Mouse (Mus musculus) myocyte (in vitro differentiated cells): ENCODE measurements at regions not wholly inside any gene's neighbourhood (a gene's known extent, or its start where the extent isn't known, plus 50 kb on each side); places are given as distances from the start of the nearest gene placed in this dataset.

Source experiments
- H3K27me3 ChIP-seq: one replicate; pipeline ENCODE4 v1.6.1; 2011; ENCODE audit not compliant: control insufficient read depth, insufficient read depth, insufficient read length
- H3K36me3 ChIP-seq: one replicate; pipeline ENCODE4 v1.6.1; 2011; ENCODE audit not compliant: control insufficient read depth, insufficient read depth
- H3K4me2 ChIP-seq: one replicate; pipeline ENCODE4 v1.6.1; 2011; ENCODE audit warnings: low read depth, control low read depth
- H3K4me3 ChIP-seq: one replicate; pipeline ENCODE4 v1.5.1; 2011; ENCODE audit warnings: mild to moderate bottlenecking, control low read depth, moderate library complexity
- H3K79me2 ChIP-seq: one replicate; pipeline ENCODE4 v1.6.1; 2011; ENCODE audit not compliant: control insufficient read depth, insufficient read depth
- H3ac ChIP-seq: one replicate; pipeline ENCODE4 v1.6.1; 2011; ENCODE audit not compliant: control insufficient read depth, insufficient read length
- CEBPB ChIP-seq: IDR thresholded peaks from 2 replicates; pipeline ENCODE4 v1.6.1; 2011; ENCODE audit warnings: mild to moderate bottlenecking, moderate library complexity; ENCODE audit not compliant: poor library complexity, insufficient read depth, severe bottlenecking
- E2F4 ChIP-seq: IDR thresholded peaks from one replicate; pipeline ENCODE4 v1.6.1; 2011; ENCODE audit warnings: mild to moderate bottlenecking, control low read depth, moderate library complexity; ENCODE audit not compliant: insufficient read depth
- MAX ChIP-seq: IDR thresholded peaks from one replicate; pipeline ENCODE4 v1.6.1; 2011; ENCODE audit warnings: low read depth, mild to moderate bottlenecking, control low read depth
- MYOD1 ChIP-seq, 3 experiments: IDR thresholded peaks; one replicate each; pipeline ENCODE4 v1.6.1; 2011; ENCODE audit warnings: control low read depth in 2 of 3, low read depth in 2 of 3, mild to moderate bottlenecking in 2 of 3, moderate library complexity in 1 of 3; ENCODE audit not compliant: insufficient read length in 2 of 3, control insufficient read depth in 1 of 3
- MYOG ChIP-seq, 3 experiments: IDR thresholded peaks; one replicate each; pipeline ENCODE4 v1.6.1; 2011; ENCODE audit warnings: control low read depth in 2 of 3, low read depth in 2 of 3, mild to moderate bottlenecking in 2 of 3; ENCODE audit not compliant: insufficient read length in 2 of 3, control insufficient read depth in 1 of 3, insufficient read depth in 1 of 3
- POLR2A ChIP-seq: IDR thresholded peaks from one replicate; pipeline ENCODE4 v1.6.1; 2011; ENCODE audit warnings: low read depth, mild to moderate bottlenecking, control low read depth, moderate library complexity; ENCODE audit not compliant: insufficient read length
- POLR2AphosphoS2 ChIP-seq: IDR thresholded peaks from one replicate; pipeline ENCODE4 v1.6.1; 2011; ENCODE audit warnings: low read depth, control low read depth; ENCODE audit not compliant: insufficient read length
- REST ChIP-seq: IDR thresholded peaks from one replicate; pipeline ENCODE4 v1.6.1; 2011; ENCODE audit warnings: mild to moderate bottlenecking, control low read depth, moderate library complexity; ENCODE audit not compliant: insufficient read depth, insufficient read length
- SRF ChIP-seq: IDR thresholded peaks from one replicate; pipeline ENCODE4 v1.6.1; 2011; ENCODE audit warnings: low read depth; ENCODE audit not compliant: control insufficient read depth, insufficient read length
- TCF12 ChIP-seq: IDR thresholded peaks from one replicate; pipeline ENCODE4 v1.6.1; 2011; ENCODE audit warnings: mild to moderate bottlenecking, control low read depth; ENCODE audit not compliant: poor library complexity, insufficient read depth, severe bottlenecking
- TCF3 ChIP-seq: IDR thresholded peaks from one replicate; pipeline ENCODE4 v1.6.1; 2011; ENCODE audit warnings: low read depth, control low read depth; ENCODE audit not compliant: insufficient read length
- USF1 ChIP-seq: IDR thresholded peaks from one replicate; pipeline ENCODE4 v1.6.1; 2011; ENCODE audit warnings: low read depth, mild to moderate bottlenecking, control low read depth, moderate library complexity

GRCm38 (mm10) chr1:23279827-23280226 lies 117.7 kb downstream of the Ogfrl1 start:
- Histone ChIP-seq H3K4me2 (no peak overlapping the region), H3K36me3 (no peaks in the 10 kb centered on the region), H3K4me3 (no peak overlapping the region), H3ac (no peak overlapping the region), H3K27me3 (no peaks in the 10 kb centered on the region), H3K79me2 (peaks cover 13% of the 10 kb centered on the region)
- TF ChIP-seq E2F4, result no peak
- TF ChIP-seq MAX, result no peak
- TF ChIP-seq TCF3, result no peak
- TF ChIP-seq USF1, result no peak
- no peak for TF ChIP-seq MYOD1 (IDR thresholded peaks at IDR 0.05; ENCODE audit: control insufficient read depth in 1 of 3, insufficient read length in 2 of 3, low read depth in 2 of 3)
- TF ChIP-seq MYOG (IDR thresholded peaks at IDR 0.05; ENCODE audit: control insufficient read depth in 1 of 3, insufficient read depth in 1 of 3, insufficient read length in 2 of 3, low read depth in 2 of 3), result no peak
- no peak for TF ChIP-seq SRF
- no peak for TF ChIP-seq CEBPB
- no peak for TF ChIP-seq REST
- TF ChIP-seq POLR2A, result no peak
- no peak for TF ChIP-seq TCF12
- no peak for TF ChIP-seq POLR2AphosphoS2

- no peaks in the 10 kb centered on the region for H3K36me3 ChIP-seq
- TF ChIP-seq MYOG (IDR thresholded peaks at IDR 0.05; ENCODE audit: control insufficient read depth in 1 of 3, insufficient read depth in 1 of 3, insufficient read length in 2 of 3, low read depth in 2 of 3) (no peak), TCF12 (no peak), POLR2AphosphoS2 (no peak), REST (no peak), CEBPB (no peak), MAX (no peak), USF1 (no peak), SRF (no peak), TCF3 (no peak), E2F4 (no peak), POLR2A (no peak), MYOD1 (IDR thresholded peaks at IDR 0.05; ENCODE audit: control insufficient read depth in 1 of 3, insufficient read length in 2 of 3, low read depth in 2 of 3) (no peak)
- no peaks in the 10 kb centered on the region for H3K27me3 ChIP-seq
- H3K4me2 ChIP-seq, result peak overlapping the region; percentile 71
- no peak overlapping the region for H3K4me3 ChIP-seq
- H3ac ChIP-seq, result no peak overlapping the region
- H3K79me2 ChIP-seq, result peaks cover 30% of the 10 kb centered on the region
Observed at GRCm38 (mm10) chr1:23272077-23272476, 125.5 kb downstream of the Ogfrl1 start.

- Histone ChIP-seq H3ac (no peak overlapping the region), H3K4me2 (peak overlapping the region; percentile 71), H3K27me3 (no peaks in the 10 kb centered on the region), H3K4me3 (no peak overlapping the region), H3K36me3 (no peaks in the 10 kb centered on the region), H3K79me2 (peaks cover 37% of the 10 kb centered on the region)
- no peak for TF ChIP-seq TCF3
- no peak for TF ChIP-seq POLR2AphosphoS2
- no peak for TF ChIP-seq E2F4
- TF ChIP-seq MYOG (IDR thresholded peaks at IDR 0.05; ENCODE audit: control insufficient read depth in 1 of 3, insufficient read depth in 1 of 3, insufficient read length in 2 of 3, low read depth in 2 of 3), result no peak
- TF ChIP-seq USF1, result no peak
- TF ChIP-seq SRF, result no peak
- TF ChIP-seq CEBPB, result 0 out of 2 replicates have a peak, but pooled peaks have one; percentile 56
Observed at GRCm38 (mm10) chr1:23270910-23271822, 126.4 kb downstream of the Ogfrl1 start.

- TF ChIP-seq POLR2A (no peak), E2F4 (no peak), MYOD1 (IDR thresholded peaks at IDR 0.05; ENCODE audit: control insufficient read depth in 1 of 3, insufficient read length in 2 of 3, low read depth in 2 of 3) (no peak), TCF3 (no peak), CEBPB (no peak), SRF (no peak), REST (no peak), TCF12 (no peak), USF1 (no peak), POLR2AphosphoS2 (no peak), MAX (no peak), MYOG (IDR thresholded peaks at IDR 0.05; ENCODE audit: control insufficient read depth in 1 of 3, insufficient read depth in 1 of 3, insufficient read length in 2 of 3, low read depth in 2 of 3) (no peak)
- Histone ChIP-seq H3K36me3 (no peaks in the 10 kb centered on the region), H3K79me2 (peaks cover 46% of the 10 kb centered on the region), H3K4me2 (no peak overlapping the region), H3K4me3 (no peak overlapping the region), H3K27me3 (no peaks in the 10 kb centered on the region), H3ac (no peak overlapping the region)
Observed at GRCm38 (mm10) chr1:23268062-23268461, 129.5 kb downstream of the Ogfrl1 start.
